Mouse (Mus musculus) cerebellum, adult 2 months (tissue): ENCODE results near the gene Sec23ip. TPM values are rescaled to one million over a fixed set of nuclear protein-coding genes. Genes with fewer than 3 reads are reported as not detected.

ENCODE experiments used
- DNase-seq, 2 experiments: peaks; one replicate each; pipeline ENCODE4 v3.0.0; 2021
- H3K27ac ChIP-seq: fragments of 200-500 bp; 2 replicates; pipeline ENCODE4 v1.5.1; 2012; ENCODE audit warnings: low read length, control low read depth, inconsistent platforms; ENCODE audit not compliant: insufficient read depth
- H3K27me3 ChIP-seq: fragments of 200-500 bp; 2 replicates; pipeline ENCODE4 v1.6.1; 2012; ENCODE audit warnings: inconsistent platforms, mild to moderate bottlenecking, low read length, moderate library complexity; ENCODE audit not compliant: control insufficient read depth, insufficient read depth
- H3K4me1 ChIP-seq: fragments of 200-500 bp; 2 replicates; pipeline ENCODE4 v1.6.1; 2011; ENCODE audit warnings: low read length; ENCODE audit not compliant: control insufficient read depth, insufficient read depth
- H3K4me3 ChIP-seq: fragments of 200-500 bp; replicated peaks from 2 replicates; pipeline ENCODE3; 2011; ENCODE audit warnings: mild to moderate bottlenecking, low read depth, low read length, control low read depth; ENCODE audit not compliant: insufficient read depth
- CTCF ChIP-seq: fragments of 200-500 bp; IDR thresholded peaks from 2 replicates; pipeline ENCODE4 v1.5.1; 2011; ENCODE audit warnings: low read depth, mild to moderate bottlenecking, control low read depth, low read length, moderate library complexity, borderline replicate concordance; ENCODE audit not compliant: insufficient read depth
- POLR2A ChIP-seq: fragments of 200-500 bp; IDR thresholded peaks from 2 replicates; pipeline ENCODE4 v1.6.1; 2011; ENCODE audit warnings: low read length, control low read depth, borderline replicate concordance; ENCODE audit not compliant: insufficient read depth
- WGBS: fragments of 180-500 bp; shearing (Covaris S2); methylation state at CpG from one replicate; pipeline ENCODE4 v1.1.7; 2018; 5-methylcytosine and 5-hydroxymethylcytosine counted together
- polyA plus RNA-seq: library from polyadenylated mRNA; depleted of rRNA; stranded (reverse); fragments of >200 nt; gene quantifications from 2 replicates; pipeline ENCODE4 v1.2.3, GENCODE M21; 2012

Sec23ip gene
- polyA plus RNA-seq, 1 experiment: 18.2 TPM

DNA sequence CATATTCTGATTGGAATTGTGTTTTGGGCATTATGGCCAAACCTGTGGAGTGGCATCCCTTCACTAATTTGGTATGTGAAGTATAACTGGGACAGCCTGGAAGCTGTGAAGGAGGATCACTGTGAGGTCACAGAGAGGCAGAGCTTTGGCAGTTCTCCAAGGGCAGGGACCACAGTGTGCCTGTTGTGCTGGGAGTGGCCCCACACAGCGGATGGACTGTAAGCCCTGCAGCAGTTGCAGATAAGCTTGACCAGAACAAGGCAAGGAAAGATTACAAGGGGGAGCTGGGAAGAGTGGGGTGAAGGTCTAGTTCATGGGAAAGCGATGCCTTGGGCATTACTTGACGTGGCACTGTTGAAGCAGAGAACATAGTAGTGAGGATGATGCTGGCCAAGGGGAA is 4.0 kb downstream of the Sec23ip start:
- peak in 1 of 2 experiments; percentile 44 for DNase-seq

DNA sequence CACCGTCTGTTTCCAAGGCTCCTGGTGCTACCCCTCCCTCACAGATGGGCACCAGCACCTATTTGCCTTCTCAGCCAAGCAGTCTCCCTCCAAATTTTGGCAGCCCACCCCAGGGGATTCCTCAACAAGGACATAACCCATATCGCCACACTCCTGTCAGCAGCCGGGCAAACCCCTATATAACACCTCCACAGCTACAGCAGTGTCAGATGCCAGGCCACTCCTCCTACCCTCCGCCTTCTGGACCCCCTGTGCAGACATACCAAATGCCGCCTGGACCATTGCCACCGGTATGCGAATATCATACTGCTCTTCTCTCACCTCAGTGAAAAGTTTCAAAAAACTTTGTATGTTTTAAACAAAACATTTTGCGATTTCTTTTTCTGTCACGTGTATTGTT is 5.6 kb downstream of the Sec23ip start:
- H3K4me1 ChIP-seq: peaks cover 11% of the 10 kb centered on the region
- H3K27me3 ChIP-seq: no peaks in the 10 kb centered on the region
- no peak overlapping the region for H3K4me3 ChIP-seq
- WGBS: 19% methylated on average over 9 of the region's 9 CpGs
- TF ChIP-seq CTCF (no peak), POLR2A (no peak)
- H3K27ac ChIP-seq: 0 out of 2 replicates have a peak overlapping the region, but pooled peaks have one; percentile 7
- peak; percentile 64 to 73 for DNase-seq

More for the DNA sequence above, 4.0 kb downstream of the Sec23ip start:
- no peaks in the 10 kb centered on the region for H3K27me3 ChIP-seq
- 47% methylated on average over 3 of the region's 3 CpGs for WGBS
- H3K4me1 ChIP-seq: peaks cover 11% of the 10 kb centered on the region
- TF ChIP-seq CTCF (no peak), POLR2A (no peak)
- no peak overlapping the region for H3K4me3 ChIP-seq
- no peak overlapping the region for H3K27ac ChIP-seq

DNA sequence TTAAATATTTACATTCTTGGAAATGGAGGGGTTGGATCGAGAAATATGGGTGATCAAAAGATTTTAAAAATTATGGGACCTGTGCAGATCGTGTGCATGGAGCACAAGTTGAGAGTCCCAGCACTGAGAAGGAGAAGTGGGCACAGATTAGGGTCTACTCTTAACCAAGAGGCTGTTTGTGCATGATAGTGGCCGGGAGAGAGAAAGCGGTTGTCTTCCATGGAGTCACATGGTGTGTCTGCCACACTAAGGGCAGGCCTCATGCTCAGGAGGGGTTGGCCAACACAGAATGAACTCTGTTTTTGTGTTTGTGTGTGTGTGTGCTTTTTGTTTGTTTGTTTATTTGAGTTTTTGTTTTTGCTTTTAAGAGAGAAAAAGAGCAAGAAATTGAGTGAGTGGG is 7.3 kb downstream of the Sec23ip start:
- 94% methylated on average over 4 of the region's 4 CpGs for WGBS
- H3K4me3 ChIP-seq: no peak overlapping the region

DNA sequence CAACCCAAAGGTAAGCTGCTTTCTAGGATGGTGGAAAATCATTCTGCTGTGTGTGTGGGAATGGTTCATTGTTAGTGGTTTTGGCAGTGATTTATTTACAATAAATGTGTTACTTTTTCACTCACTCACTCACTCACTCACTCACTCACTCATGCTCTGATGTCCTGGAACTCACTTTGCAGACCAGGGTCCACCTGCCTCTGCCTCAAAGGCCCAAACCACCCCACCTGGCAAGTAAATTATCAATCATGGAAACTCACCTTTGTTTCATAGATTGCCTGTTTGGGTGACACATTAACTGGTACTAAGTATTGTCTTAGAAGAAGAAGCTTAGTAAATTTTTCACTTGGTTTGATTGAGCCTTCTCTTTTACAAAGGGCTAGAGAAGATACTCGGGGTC is 10.7 kb downstream of the Sec23ip start:
- WGBS: 98% methylated on average over 1 of the region's 1 CpGs
- Histone ChIP-seq H3K27ac (no peak overlapping the region), H3K4me3 (no peak overlapping the region), H3K4me1 (no peaks in the 10 kb centered on the region; the same call in 1 of the 2 replicates), H3K27me3 (no peaks in the 10 kb centered on the region)
- no peak for TF ChIP-seq POLR2A
- TF ChIP-seq CTCF: no peak
- DNase-seq: no peak

More for the DNA sequence above, 7.3 kb downstream of the Sec23ip start:
- Histone ChIP-seq H3K27ac (no peak overlapping the region), H3K27me3 (no peaks in the 10 kb centered on the region), H3K4me1 (peaks cover 8% of the 10 kb centered on the region)
- DNase-seq: no peak
- no peak for TF ChIP-seq CTCF

DNA sequence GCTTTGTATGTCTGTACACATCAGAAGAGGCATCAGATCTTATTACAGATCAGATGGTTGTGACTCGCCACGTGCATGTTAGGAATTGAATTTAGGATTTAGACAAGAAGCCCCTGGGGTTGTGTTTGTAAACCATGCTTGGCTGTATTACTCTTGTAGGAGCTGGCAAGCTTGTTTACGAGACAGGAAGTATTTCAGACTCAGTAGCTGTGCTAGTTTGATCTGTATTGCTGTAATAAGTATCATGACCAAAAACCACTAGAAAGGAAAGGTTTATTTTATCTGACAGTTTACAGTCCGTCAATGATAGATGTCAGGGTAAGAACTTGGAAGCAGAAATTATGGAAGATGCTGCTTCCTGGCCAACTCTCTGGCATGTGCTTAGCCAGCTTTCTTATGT is 14.2 kb downstream of the Sec23ip start:
- Histone ChIP-seq H3K27me3 (no peaks in the 10 kb centered on the region), H3K27ac (no peak overlapping the region), H3K4me1 (no peaks in the 10 kb centered on the region), H3K4me3 (no peak overlapping the region)
- 93% methylated on average over 4 of the region's 4 CpGs for WGBS
- DNase-seq: no peak
- TF ChIP-seq CTCF (no peak), POLR2A (no peak)

DNA sequence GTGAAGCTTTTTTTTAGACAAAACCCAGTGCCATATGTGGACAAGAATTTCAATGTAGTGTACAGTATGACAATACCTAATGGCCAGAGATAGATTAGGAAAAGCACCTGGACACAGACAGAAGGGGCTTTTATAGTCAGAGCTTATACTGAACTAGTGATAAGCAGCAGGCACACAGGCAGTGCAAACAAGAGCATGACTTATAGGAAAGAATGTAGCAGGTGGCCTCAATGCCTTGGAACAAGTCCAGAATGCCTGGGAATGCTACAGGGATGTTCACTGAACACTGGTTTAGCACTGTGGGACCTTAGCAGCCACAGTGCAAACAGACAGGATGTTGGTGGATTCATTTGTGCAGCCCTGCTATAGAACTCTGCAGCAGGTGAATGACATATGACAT is 22.0 kb downstream of the Sec23ip start:
- no peak overlapping the region for H3K27ac ChIP-seq
- TF ChIP-seq CTCF (no peak), POLR2A (no peak)
- H3K4me3 ChIP-seq: no peak overlapping the region
- H3K4me1 ChIP-seq: no peaks in the 10 kb centered on the region
- H3K27me3 ChIP-seq: no peaks in the 10 kb centered on the region
- DNase-seq: peak in 1 of 2 experiments; percentile 49

DNA sequence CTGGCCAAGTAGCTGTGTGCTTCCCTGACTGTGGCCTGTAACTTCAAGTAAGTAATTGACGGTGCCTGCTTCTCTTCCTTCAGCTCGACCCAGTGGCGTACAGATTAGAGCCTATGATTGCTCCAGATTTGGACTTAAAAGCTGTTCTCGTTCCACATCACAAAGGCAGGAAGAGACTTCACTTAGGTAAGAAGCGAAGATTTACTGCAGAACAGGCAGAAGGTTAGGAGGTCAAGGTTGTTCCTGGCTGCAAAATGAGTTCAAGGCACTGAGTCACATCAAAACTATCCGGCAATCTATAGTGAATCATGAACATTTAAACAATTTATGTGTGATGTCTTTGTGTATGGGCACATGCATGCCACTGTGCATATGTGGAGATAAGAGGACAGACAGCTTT is 32.5 kb downstream of the Sec23ip start:
- no peak overlapping the region for H3K4me3 ChIP-seq
- no peaks in the 10 kb centered on the region for H3K4me1 ChIP-seq
- no peak overlapping the region for H3K27ac ChIP-seq
- no peaks in the 10 kb centered on the region for H3K27me3 ChIP-seq
- WGBS: 91% methylated on average over 6 of the region's 6 CpGs
- no peak for TF ChIP-seq CTCF
- no peak for TF ChIP-seq POLR2A
- no peak for DNase-seq

DNA sequence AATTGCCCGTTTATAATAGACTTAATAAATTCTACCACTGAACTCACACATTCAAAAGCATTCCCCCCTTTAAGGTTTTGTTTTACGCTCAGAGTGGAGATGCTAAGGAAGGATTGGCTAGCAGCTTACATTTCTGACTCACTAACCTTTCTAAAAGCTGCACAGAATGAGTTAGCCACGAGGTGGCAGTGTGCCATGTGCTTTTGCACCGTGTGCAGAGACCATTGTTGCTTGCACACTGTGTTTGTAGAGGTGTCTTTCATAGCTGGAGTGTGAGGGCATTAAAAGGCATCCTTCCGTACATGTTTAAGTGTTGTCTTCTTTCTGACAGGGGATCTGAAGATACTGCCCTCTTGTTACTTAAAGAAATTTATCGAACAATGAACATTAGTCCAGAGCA is 34.6 kb downstream of the Sec23ip start:
- WGBS: 36% methylated on average over 6 of the region's 6 CpGs
- H3K4me1 ChIP-seq: no peaks in the 10 kb centered on the region
- DNase-seq: peak; percentile 35
- H3K27ac ChIP-seq: no peak overlapping the region
- no peaks in the 10 kb centered on the region for H3K27me3 ChIP-seq
- TF ChIP-seq CTCF: peak; percentile 68; the same call in 1 of the 2 replicates
- no peak for TF ChIP-seq POLR2A
- H3K4me3 ChIP-seq: no peak overlapping the region
